In genomic region chr9:71772338-71772737, GRCm38 (mm10) we compare ENCODE assay signal across 7 mouse cellular contexts. TPM values are rescaled to one million over a fixed set of nuclear protein-coding genes. Genes with fewer than 3 reads are reported as not detected.
DNase-seq lines count a peak whose midpoint lies in the region; ATAC-seq and TF ChIP-seq lines count a peak whose summit lies in the region.

No protein-coding gene starts in this region.

- H3K27me3 ChIP-seq in kidney, embryonic 16.5 days (ENCODE audit: insufficient read depth, low read length), result no peaks in the 10 kb centered on the region
- H3K27me3 ChIP-seq in E14TG2a.4 (ENCODE audit: insufficient read depth, low read length), result peaks cover 41% of the 10 kb centered on the region

- intact Hi-C loops in heart, postnatal 14 days (cut with DNase I), result loop anchor here (2.0 kb wide), 1 partner anchor 32 kb away; no protein-coding TSS in a partner anchor

- no peak for ATAC-seq in kidney, embryonic 16.5 days (ENCODE audit: low FRiP score, low TSS enrichment)
- peak; percentile 75 for ATAC-seq in megakaryocyte progenitor cell, adult 5-6 weeks (replicated peaks; ENCODE audit: poor library complexity)

- no peak overlapping the region for H3K27ac ChIP-seq in kidney, embryonic 16.5 days (ENCODE audit: low read length)

- peaks cover 33% of the 10 kb centered on the region for H3K4me1 ChIP-seq in kidney, embryonic 16.5 days (ENCODE audit: insufficient read depth, low read length)
- peaks cover 43% of the 10 kb centered on the region for H3K4me1 ChIP-seq in E14TG2a.4 (replicated peaks; ENCODE audit: low read depth, low read length)

- no peak overlapping the region for H3K9ac ChIP-seq in kidney, embryonic 16.5 days (replicated peaks; ENCODE audit: low read length)

- peak; percentile 84 for TF ChIP-seq CTCF in E14TG2a.4 (conservative IDR thresholded peaks at IDR 0.05; ENCODE audit: low read length)

- H3K36me3 ChIP-seq in kidney, embryonic 16.5 days (ENCODE audit: insufficient read depth, low read length), result no peaks in the 10 kb centered on the region
- no peaks in the 10 kb centered on the region for H3K36me3 ChIP-seq in E14TG2a.4 (ENCODE audit: insufficient read depth, low read length)

- no peak overlapping the region for H3K4me3 ChIP-seq in kidney, embryonic 16.5 days (ENCODE audit: low read length)
- no peak overlapping the region for H3K4me3 ChIP-seq in E14TG2a.4 (replicated peaks; ENCODE audit: low read length)

- 78% methylated on average over 5 of the region's 5 CpGs for WGBS in kidney, embryonic 16.5 days

- peaks cover 2% of the 10 kb centered on the region; the same call in 1 of the 2 replicates for H3K9me3 ChIP-seq in kidney, embryonic 16.5 days (ENCODE audit: low read length)
- H3K9me3 ChIP-seq in E14TG2a.4 (ENCODE audit: low read length), result peaks cover 13% of the 10 kb centered on the region

- H3K4me2 ChIP-seq in kidney, embryonic 16.5 days (replicated peaks; ENCODE audit: low read depth, low read length), result no peak overlapping the region

- peak; percentile 75 for DNase-seq in kidney, adult 18-20 months
- DNase-seq in adrenal gland, postnatal 10 days, result peak; percentile 72
- DNase-seq in heart, postnatal 14 days, result peak; percentile 50 to 65
- no peak for DNase-seq in yolk sac, embryonic 10.5 days (ENCODE audit: low spot score)

RNA-seq across cellular contexts. Expression of gene Cgnl1, which starts 0.9 kb away (rescaled TPM):
- 30.9 and 33.2 TPM in 2 replicates for polyA plus RNA-seq in kidney, embryonic 16.5 days (2015; fragmentation: Nextera tagmentation; extraction: Ambion mirVana)
- 10 to 100 TPM; 55.5 to 61.5 TPM for total RNA-seq in adrenal gland, postnatal 10 days (2021)
- total RNA-seq in heart, postnatal 14 days (2021), result 10 to 100 TPM; 29.6 to 35.1 TPM
- total RNA-seq in megakaryocyte progenitor cell, adult 5-6 weeks (2015), result 0.02 and 0.29 TPM in 2 replicates
- 0.24 and 0.29 TPM in 2 replicates for total RNA-seq in megakaryocyte progenitor cell, adult 5-6 weeks (2017)

Comparison
In these comparisons a context has a peak if more than half of its experiments do, and no peak if none do; other contexts are left out.
1. RNA of gene Cgnl1, which starts 0.9 kb away (total RNA-seq): 55.5 to 61.5 TPM in adrenal gland, postnatal 10 days and 29.6 to 35.1 TPM in heart, postnatal 14 days; 0.02 to 0.29 TPM in megakaryocyte progenitor cell, adult 5-6 weeks; every median in the first group is over 10 times any median in the second.